Comparison of ENCODE assay signal across 9 mouse cellular contexts in the genomic region with DNA sequence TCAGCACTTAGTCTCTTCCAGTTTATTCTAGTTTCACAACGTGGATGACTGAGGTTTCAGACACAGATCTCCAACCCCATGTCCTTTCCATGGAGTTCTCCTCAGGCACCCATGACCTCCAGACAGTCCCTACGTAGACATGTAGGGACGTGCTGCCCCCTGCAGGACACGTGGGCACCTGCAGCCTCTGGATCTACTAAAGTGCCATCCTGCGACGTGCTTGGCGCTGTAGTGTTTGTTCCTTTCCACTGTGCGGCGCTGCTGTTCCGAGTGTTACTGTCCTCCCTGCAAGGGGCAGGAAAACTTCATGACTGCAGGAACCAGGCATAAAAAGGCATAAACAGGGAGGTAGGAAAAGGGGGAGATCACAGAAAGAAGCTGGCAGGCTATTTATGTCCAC. TPM values are rescaled to one million over a fixed set of nuclear protein-coding genes. Genes with fewer than 3 reads are reported as not detected.
DNase-seq lines count a peak whose midpoint lies in the region; TF ChIP-seq lines count a peak whose summit lies in the region.
"Had no signal": no experiment of that assay in that cellular context is flagged by ENCODE, and none has a peak within 500 bp of the region (broad histone marks: within the 10 kb centered on the region; RNA-seq: fewer than 3 reads in every experiment).

No protein-coding gene starts in this region.

- TF ChIP-seq CTCF in lung, adult 2 months (IDR thresholded peaks at IDR 0.05; ENCODE audit: insufficient read depth, low read length) = peak; percentile 93

- TF ChIP-seq POLR2A in lung, adult 2 months (IDR thresholded peaks at IDR 0.05; ENCODE audit: borderline replicate concordance, extremely low read depth, low read depth, low read length) = no peak

- peak; percentile 74 for DNase-seq in CD4-positive, CD25-positive, alpha-beta regulatory T cell, adult 2 months (ENCODE audit: low read depth, low spot score)
- peak; percentile 91 for DNase-seq in R1 (ENCODE audit: low read depth, low spot score)
- peak; percentile 86 to 89 for DNase-seq in cerebellum, postnatal 10 days
- peak; percentile 75 for DNase-seq in gastrocnemius, postnatal 25 days
- DNase-seq in layer of hippocampus, adult 11-12 months (ENCODE audit: low spot score) = peak; percentile 80
- peak; percentile 81 for DNase-seq in lung, adult 2 months
- DNase-seq in right cerebral cortex, adult 2 months (ENCODE audit: low spot score in 2 of 2) = peak; percentile 66 to 68
- DNase-seq in urinary bladder, postnatal 10 days (ENCODE audit: low spot score) = peak; percentile 36

- H3K4me1 ChIP-seq in lung, adult 2 months (ENCODE audit: control insufficient read depth, insufficient read depth, low read length) = no peaks in the 10 kb centered on the region
- H3K4me1 ChIP-seq: lung, embryonic 15.5 days had no signal

- whole genome bisulfite sequencing in lung, adult 2 months = 2% methylated on average over 10 of the region's 10 CpGs

- H3K4me3 ChIP-seq in lung, adult 2 months (replicated peaks; ENCODE audit: extremely low read depth, low read depth, low read length) = no peak overlapping the region
- H3K4me3 ChIP-seq: lung, embryonic 15.5 days had no signal

RNA-seq across cellular contexts. Expression of a gene that starts 19.1 kb away (rescaled TPM):
- not detected for total RNA-seq in gastrocnemius, postnatal 25 days (2021)
- not detected in 2 replicates for polyA plus RNA-seq in lung, adult 2 months (2012; rRNA removed)
- polyA plus RNA-seq: lung, embryonic 15.5 days had no signal

Comparison
In these comparisons a context has a peak if more than half of its experiments do, and no peak if none do; other contexts are left out.
1. DNase-seq: peak in every context shown above with its lines; median percentile 91 in R1; 88 in cerebellum, postnatal 10 days; 81 in lung, adult 2 months; 80 in layer of hippocampus, adult 11-12 months; 75 in gastrocnemius, postnatal 25 days; 74 in CD4-positive, CD25-positive, alpha-beta regulatory T cell, adult 2 months; 67 in right cerebral cortex, adult 2 months; 36 in urinary bladder, postnatal 10 days.